Mouse (Mus musculus): ENCODE measurements at regions not wholly inside any gene's neighbourhood (a gene's known extent, or its start where the extent isn't known, plus 50 kb on each side); places are given as distances from the start of the nearest gene placed in this dataset.

DNA sequence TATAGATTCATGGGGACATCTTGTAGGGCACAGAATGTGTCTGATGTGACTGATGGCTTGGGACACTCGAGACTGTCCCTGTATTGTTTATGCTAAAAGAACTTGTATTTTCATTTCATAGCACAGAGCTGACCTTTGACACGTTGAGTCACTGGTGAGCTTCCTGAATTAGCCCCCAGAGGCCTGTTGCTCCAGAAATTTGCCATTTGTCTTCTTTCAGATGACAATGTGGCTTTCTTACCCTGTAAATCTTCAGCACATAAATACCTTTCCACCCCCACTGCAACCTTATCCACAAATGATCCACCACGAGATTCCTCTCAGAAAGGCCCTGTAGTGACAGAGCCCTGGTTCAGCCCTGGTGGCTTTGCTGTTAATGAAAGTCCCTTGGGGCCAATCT, 335.5 kb upstream of the Zfp637 start:
- DNase-seq (ENCODE audit: low spot score in 2 of 2) = no peak

DNA sequence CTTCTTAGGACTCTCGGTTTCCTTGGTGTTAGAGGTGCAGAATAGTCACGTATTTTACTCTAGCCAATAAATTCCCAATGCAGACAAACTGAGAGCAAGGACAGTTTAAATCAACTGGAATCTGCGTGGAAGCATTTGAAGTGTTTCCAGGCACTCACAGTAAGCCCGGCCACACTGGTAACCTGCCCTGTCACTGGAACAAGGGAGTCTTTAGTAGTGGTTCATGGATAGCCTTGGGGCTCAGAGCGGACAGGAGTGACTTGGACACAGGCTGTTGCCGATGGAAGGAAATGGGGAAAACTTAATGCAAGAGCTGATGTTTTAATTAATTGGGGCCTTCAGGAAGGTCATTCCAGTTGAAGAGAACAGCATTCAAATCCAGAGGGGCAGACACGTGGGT, 334.4 kb upstream of the Zfp637 start:
- DNase-seq (ENCODE audit: low spot score in 2 of 2) = no peak

DNA sequence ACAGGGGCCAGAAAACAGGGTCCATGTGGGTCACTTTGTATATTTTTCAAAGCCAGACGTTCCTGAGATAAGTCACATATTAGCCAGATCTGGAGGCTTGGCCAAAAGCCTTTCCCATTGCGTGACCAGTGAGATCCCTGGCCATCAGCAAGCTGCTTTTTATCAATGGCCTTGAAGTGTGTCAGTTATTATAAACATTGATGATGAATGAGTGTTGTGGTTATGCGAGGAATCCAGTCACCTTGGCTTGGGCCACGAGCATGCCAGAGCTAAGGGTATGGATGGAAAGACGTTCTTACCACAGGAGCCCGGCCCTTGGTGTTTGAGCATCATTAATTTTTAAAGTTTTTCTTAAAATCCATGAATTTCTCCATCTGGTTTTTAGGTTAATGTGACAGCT, 332.1 kb upstream of the Zfp637 start:
- DNase-seq (ENCODE audit: low spot score in 2 of 2) = no peak

DNA sequence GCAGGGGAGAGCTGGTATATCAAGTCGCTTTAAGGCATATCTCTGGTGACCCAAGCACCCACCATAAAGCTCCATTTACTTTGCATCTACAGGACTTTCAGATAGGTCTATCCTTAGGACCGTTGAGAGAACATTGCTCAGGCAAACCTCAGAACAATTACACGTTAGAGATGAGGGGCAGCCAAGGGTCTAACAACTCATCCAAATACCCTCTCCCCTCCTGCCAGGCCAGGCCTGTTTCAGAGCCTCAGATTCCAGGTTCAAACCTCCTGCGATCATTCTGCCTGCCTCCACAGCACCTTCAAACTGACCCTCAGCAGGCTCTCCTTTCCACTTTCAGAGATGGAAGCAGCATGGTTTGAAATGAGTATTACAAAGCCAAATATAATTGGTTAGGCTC, 331.0 kb upstream of the Zfp637 start:
- no peak for DNase-seq (ENCODE audit: low spot score in 2 of 2)

DNA sequence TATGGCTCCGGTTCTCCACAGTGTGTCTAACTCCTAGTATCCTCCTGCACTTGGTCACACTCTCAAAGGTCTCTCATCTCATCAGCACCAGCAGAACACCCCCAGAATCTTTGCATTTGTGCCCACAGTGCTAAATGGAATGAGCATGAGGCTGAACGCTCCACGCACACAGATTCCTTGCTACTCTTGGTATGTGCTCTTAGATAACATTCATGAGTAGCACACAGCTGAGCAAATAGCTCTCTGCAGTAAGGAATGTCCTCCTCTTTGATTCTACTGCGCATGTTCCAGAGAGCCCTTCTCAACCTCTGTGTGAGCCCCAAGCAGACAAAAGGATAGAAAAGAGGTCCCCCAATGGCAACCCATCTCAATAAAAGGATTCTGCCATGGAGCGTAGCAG, 326.1 kb upstream of the Zfp637 start:
- DNase-seq (ENCODE audit: low spot score in 2 of 2) = no peak

DNA sequence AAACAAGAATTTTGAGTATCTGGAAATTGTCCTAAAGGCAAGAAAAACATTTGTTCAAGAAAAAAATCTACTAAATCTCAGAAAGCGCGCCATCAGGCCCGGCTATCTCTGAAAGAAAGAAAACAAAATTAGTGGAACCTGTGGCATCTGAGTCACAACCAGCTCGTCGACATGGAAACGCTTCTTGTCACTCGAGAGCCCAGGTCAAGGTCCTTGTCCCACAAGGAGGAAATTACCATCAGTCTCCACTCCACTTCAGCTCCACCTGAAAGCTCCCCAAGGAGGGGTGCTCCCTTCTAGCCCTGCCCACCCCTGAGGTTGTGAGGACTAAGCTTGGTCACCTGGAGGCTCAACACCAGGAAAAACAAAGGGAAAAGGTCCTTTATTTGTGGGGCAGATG, 324.1 kb upstream of the Zfp637 start:
- DNase-seq (ENCODE audit: low spot score in 2 of 2) = no peak

DNA sequence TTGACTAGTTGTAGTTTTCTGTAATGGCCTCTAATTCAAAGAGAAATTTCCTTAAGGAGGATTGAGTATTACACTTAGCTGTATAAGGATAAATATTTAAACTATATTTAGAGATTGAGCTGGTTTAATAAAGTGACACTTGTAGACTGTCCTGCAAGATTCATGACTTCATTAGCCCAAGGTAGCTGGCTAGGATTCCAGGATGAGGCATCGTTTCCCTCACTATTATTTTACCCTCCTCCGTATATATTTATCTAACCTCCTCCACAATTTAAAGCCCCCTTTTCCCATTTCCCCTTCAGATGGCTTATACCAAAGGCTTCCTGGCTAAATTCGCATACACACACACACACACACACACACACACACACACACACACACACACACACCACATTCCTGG, 322.0 kb upstream of the Zfp637 start:
- DNase-seq (ENCODE audit: low spot score in 2 of 2) = no peak

DNA sequence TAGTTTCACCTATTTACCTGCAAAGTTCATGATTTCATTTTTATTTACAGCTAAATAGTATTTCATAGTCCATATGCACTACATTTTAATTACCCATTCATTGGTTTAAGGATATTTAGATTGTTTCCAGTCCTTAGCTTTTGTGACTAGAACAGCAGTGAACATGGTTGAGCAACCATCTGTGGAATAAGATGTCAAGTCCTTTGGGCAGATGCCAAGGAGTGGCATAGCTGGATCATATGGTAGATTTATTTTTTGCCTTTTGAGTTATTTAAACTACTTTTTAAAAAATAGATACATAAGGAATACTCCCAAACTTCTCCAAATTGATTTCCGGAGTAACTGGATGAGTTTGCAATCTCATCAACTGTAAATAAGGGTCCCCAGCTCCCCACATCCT, 321.5 kb upstream of the Zfp637 start:
- no peak for DNase-seq (ENCODE audit: low spot score in 2 of 2)

DNA sequence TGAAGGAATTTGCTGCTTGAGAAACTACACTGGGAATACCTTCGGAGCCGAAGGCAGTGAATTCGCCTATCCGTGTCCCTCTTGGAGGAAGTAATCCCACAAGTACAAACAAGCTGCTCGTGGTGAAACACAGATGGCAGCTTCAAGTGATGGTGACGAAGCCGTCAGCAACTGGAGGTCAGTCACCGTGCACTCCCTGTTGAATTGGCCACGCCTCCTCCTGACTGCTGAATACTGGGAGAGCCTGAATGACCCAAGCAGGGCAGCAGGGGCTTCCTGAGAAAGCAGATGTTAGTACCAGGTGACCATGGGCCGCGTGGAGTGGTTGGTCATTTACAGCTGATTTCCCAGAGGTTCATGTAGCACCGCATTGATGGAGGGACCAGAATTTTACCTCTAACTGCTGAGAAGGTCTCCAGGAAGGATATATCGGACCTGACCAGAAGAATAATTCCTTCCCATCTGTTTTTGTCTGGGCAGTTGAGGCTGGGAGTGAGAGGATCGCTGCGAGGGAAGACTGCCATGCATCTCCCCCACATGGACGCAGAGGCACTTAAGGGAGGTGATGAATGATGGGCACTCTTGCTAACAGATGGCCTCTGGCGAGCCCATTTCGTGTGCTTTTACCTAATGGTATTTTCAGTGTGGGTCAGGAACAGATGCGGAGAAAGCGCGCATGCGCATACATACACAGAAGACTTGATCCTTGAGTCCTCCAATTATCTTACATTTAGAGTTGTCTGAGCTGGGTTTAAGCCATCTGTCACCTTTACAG, 314.6 kb upstream of the Zfp637 start:
- DNase-seq (ENCODE audit: low spot score in 2 of 2) = no peak

DNA sequence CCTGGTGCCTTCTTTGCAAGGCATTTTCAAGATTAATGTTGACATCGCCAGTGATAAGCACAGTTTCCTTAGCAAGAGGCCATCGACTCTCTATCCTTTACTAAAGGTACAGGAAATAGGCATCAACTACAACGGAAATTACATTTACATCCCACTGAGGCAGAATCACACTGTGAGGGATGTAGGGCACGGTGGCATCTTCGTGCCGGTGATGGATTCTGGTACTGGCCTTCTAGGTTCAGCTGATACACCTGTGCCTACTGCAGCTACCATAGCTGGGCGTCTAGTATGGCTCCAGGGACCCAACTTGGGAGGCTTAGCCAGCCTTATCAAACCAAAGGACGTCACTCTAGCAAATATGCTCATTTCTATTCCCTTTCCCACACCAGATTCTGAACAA, 313.5 kb upstream of the Zfp637 start:
- DNase-seq (ENCODE audit: low spot score in 2 of 2) = no peak

DNA sequence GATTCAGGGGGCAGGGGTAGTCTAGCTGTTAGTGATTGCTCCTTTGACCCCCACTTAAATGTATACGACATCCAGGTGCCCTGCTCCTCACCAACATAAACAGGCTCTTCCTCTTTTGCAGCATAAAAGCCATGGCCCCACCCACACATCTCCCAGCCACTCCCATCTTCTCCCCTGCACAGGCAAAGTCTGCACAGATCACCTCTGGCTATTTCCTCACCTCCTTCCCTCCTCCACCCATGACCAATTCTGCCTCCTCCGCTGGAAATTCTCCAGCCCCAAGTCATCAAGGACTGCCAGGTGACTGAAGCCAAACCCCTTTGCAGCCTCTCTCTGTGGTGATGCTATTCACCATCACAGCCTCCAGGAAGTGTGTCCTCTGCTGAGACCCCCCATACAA, 306.8 kb upstream of the Zfp637 start:
- no peak for DNase-seq (ENCODE audit: low spot score in 2 of 2)

DNA sequence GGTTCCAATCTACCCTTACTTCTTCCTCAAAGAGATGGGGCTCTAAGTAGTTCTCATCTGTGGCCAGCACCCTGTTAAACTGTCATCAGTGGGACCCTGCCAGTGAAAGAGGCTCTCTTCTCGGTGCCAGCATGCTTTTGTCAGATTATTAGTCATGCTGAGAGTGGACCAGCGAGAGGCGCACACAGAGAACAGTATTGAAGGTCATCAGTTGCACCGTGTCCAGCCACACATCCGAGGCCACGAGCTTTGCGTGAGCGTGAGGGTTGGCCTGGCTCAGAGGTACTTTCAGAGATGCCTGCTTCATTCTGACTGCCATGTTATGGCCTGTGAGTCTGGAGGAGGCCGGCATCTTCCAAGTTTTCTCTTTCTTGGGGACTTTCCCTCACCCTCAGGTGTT, 306.0 kb upstream of the Zfp637 start:
- DNase-seq (ENCODE audit: low spot score in 2 of 2) = no peak

DNA sequence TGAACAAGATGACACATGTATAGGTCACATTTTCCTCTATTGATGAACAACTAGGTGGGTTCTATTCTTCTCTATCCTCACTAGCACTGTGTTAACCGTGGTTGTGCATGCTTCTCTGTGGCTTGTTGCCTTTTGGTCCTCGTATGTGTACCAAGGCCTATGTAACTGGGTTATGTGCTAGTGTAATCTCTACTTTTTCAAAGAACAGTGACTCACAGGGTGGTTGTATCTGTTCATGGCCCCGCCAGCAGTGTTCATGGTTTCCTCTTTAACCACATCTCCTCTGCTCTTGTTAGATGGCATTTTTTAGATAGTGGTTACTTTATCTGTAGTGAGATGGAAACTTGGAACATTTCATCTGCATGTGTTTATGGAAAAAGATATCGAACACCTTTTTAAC, 304.9 kb upstream of the Zfp637 start:
- no peak for DNase-seq (ENCODE audit: low spot score in 2 of 2)

DNA sequence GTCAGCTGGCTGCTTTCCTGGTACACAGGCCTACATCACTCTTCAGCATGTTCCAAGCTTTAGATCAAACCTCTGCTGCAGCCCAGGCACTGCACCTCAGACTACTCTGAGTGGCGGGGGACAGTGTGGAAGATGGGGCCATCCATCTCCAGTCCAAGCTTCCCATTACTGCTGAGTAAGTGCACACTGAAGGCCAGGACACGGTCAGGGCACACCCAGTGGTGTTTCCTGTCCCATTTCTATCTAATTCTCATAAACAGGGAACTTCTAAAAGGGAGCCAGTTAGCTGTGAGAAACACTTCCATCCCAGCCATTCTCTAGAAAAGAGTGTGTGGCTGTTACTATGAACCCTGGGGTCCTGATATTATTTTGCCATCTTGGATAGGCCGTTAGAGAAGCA, 298.5 kb upstream of the Zfp637 start:
- no peak for DNase-seq (ENCODE audit: low spot score in 2 of 2)

DNA sequence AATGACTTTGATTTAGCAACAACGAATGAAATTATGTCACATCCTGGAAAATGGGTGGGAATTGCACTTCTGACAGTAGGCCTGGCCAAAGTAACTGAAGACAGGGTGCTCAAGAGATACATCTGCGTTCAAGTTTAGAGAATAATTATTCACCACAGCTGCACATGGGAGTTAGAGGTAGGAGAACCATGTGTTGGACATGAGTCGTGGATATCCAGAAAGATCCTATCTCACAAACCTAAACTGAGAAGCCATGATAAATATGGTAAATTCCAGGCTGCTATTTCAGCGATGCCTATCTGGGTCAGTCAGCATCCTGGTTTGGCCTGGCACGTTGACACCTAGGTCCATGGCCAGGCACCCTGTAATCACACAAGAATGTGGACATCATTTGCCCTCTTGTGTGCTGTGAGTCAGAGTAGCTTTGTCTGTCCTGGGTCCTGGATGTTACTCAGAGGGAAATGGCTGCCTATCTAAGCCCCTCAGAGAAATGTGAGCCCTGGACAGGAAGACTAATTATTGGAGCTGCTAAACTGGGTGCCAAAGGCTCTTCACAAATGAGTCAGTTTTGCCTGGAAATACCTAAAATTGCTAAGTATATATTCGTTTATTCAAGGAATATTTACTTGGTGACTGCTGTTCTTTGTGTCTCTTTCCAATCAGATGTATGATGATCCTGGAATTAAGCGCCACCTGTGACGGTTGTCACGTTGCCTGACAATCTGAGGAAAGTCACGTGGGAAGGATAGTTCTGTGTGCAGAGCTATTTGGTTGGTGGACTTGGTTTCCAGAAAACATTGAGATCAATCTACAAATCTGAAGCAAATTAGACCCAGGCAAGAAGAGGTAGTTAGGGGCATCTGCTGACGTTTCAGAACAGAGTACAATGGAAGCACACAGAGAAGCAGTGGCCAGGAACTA, 296.4 kb upstream of the Zfp637 start:
- DNase-seq (ENCODE audit: low spot score in 2 of 2) = no peak

DNA sequence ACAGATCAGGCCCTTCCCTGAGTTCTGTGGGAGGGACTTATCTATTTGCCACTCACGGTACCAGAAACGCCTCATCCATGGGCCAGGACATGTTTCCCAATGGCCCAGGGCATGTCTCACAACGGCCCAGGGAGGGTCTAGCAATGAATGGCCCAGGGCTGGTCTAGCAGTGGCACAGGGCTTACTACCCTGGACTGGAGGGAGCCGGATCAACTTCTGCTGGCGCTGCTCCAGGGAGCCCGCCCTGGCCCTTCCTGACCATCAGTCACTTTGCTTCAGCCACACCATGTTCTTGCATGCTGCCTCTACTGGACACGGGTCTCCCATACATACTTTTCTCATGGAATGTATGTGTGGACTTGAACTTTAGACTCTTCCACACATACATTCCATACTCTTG, 290.1 kb upstream of the Zfp637 start:
- no peak for DNase-seq (ENCODE audit: low spot score in 2 of 2)

DNA sequence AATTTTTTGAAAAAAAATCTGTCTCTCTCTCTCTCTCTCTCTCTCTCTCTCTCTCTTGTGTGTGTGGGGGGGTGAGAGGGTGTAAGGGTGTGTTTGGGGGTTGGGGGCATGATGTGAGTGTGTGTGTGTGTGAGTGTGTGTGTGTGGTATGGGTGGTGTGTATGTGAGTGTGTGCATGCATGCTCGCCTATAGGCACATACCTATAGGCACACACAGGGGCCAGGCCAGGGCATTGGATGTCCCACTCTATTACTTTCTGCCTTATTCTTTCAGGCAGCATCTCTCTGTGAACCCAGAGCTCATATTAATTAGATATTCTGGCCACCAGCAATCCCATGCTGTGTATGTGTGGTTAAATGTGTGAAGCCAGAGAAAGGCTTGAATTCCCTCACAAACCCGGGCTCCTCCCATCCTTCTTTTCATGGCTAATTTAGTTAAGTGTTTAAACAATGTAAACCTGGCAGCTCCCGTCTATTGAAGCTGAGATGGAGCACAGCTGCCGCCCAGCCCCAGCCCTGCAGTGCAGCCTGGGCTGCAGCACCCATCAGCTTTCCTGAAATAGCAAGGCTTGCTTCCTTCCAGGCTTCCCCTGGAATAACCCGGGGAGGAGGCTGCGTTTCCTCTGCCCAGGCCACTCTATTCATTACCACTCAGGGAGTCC, 288.8 kb upstream of the Zfp637 start:
- DNase-seq (ENCODE audit: low spot score in 2 of 2) = no peak

DNA sequence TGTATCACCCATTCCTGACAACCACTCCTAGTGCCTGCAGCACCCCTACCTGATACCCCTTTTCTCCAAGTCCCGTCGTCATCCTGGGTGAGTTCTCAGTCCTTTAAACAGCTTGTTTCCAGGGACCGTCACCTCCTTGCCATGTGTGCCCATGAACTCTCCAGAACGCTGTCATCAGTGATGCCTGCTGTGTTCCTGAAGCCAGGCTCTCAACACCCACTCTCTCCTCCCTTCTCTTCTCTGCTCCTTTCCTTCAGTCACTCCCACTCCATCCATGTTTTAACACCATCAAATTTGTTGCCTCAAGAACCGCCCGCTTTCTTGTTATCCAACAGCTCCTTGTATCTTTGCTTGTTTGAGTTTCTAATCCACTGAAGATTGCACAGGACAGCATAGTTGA, 277.8 kb upstream of the Zfp637 start:
- no peak for DNase-seq (ENCODE audit: low spot score in 2 of 2)

DNA sequence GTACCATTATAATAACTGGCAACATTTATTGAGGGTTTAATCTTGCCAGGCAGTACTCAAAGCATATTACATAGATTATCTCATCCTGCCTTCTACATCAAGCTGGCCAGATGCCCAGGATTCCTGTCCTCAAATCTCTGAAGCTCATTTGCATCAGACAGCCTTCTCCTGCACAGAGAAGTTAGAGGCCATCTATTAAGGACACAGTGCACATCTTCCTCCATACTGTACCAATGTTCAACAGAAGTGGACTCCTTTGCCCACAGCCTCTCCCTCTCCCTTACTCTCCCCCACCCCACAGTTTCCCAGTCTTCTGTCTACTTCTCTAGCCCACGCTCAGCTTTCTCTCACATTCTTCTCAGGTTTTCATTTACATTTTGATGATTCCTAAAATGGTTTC, 277.3 kb upstream of the Zfp637 start:
- DNase-seq (ENCODE audit: low spot score in 2 of 2) = no peak

DNA sequence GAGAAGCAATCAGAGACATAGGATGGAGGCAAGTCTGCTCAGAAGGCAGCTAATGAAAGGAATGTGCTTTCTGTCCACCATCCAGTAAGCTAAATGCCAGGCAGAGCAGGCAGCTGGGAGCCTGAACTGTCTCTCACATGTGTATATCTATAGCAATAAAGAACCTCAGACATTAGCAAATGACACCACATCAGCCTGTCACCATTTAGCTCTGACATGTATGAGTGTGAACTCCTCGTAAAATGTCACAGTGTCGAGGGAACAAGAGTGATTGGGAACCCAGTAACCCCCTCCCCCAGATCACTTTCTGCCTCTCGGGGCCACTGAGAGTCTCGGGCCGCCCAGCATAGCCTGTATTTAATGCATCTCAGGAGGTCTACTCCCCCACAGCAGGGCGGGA, 274.2 kb upstream of the Zfp637 start:
- no peak for DNase-seq (ENCODE audit: low spot score in 2 of 2)

DNA sequence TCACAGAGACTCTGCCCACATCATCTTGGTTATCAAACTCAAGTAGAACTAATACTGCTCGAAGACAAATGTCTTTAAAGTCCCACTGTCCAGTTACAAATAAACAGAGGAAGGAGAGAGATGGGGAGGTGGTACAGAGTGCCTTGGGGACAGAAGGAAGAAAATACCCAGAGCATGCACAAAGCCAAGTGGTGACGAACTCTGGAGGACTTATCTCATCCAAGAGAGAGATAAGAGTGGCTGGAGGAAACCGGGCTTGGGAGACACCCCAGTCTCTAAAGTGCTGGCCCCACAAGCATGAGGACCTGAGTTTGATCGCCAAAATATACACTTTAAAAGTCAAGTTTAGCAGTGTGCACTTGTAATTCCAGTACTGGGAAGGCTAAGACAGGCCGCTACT, 273.3 kb upstream of the Zfp637 start:
- no peak for DNase-seq (ENCODE audit: low spot score in 2 of 2)

DNA sequence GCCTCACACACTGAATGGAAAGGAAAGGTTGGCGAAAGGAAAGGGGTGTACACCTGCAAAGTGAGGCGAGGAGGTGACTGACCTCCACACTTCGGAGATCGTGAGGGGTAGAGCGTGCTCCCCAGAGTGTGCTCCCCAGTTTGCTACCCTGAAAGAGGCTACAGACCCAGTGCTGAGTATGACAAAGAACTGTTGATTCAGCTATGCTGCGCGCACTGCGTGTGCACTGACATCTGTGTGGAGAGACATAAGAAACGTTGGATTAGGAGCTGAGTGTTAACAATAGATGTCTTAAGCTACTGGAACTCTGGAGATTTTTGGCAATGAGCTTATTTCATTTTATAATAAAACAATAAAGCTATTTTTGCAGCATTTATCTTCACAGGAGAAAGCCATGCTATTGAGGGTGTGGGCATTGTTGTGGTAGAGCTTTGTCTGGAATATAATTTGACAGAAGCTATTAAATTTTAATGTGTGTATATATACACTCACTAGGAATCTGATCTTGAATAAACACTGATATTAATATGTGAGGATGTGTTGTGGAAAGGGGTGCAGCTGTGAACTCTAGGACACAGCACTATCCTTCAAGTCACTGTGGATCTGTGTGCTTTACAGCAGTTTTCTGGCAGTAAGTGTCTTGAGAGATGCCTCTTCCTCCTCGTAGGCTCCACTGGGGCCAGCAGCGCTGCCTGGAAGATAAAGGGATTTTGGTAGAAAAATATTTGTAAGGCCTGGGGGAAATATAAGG, 271.2 kb upstream of the Zfp637 start:
- no peak for DNase-seq (ENCODE audit: low spot score in 2 of 2)
